Mouse (Mus musculus): ENCODE data around the gene Hsdl1.

Hsdl1 gene

GRCm38 (mm10) chr8:119513405-119513804, 61.6 kb downstream of the Hsdl1 start:
- Histone ChIP-seq H3K9me3 (ENCODE audit: low read length) (no peaks in the 10 kb centered on the region), H3K36me3 (ENCODE audit: insufficient read depth, low read length) (peaks cover 93% of the 10 kb centered on the region), H3K27me3 (ENCODE audit: insufficient read depth, low read length) (no peaks in the 10 kb centered on the region), H3K4me3 (replicated peaks; ENCODE audit: low read length) (no peak overlapping the region), H3K4me1 (replicated peaks; ENCODE audit: low read depth, low read length) (peaks cover 64% of the 10 kb centered on the region)
- TF ChIP-seq CTCF (conservative IDR thresholded peaks at IDR 0.05; ENCODE audit: low read length) (no peak), NANOG (IDR thresholded peaks at IDR 0.05; ENCODE audit: borderline replicate concordance, low read length) (no peak), POU5F1 (IDR thresholded peaks at IDR 0.05; ENCODE audit: borderline replicate concordance, low read length) (no peak)

All from E14TG2a.4 (cell line).